8 mouse cellular contexts compared by ENCODE assay signal in genomic region chr15:85480630-85481029, GRCm38 (mm10). TPM values are rescaled to one million over a fixed set of nuclear protein-coding genes. Genes with fewer than 3 reads are reported as not detected.
DNase-seq lines count a peak whose midpoint lies in the region; TF ChIP-seq lines count a peak whose summit lies in the region.

No protein-coding gene starts in this region.

- peaks cover 17% of the 10 kb centered on the region for H3K4me1 ChIP-seq in cerebellum, adult 2 months (ENCODE audit: control insufficient read depth, insufficient read depth, low read length)

- WGBS in cerebellum, adult 2 months = 35% methylated on average over 3 of the region's 3 CpGs

- TF ChIP-seq POLR2A in cerebellum, adult 2 months (IDR thresholded peaks at IDR 0.05; ENCODE audit: borderline replicate concordance, insufficient read depth, low read length) = no peak

- no peaks in the 10 kb centered on the region for H3K27me3 ChIP-seq in cerebellum, adult 2 months (ENCODE audit: control insufficient read depth, insufficient read depth, low read length)

- peak; percentile 73 for TF ChIP-seq CTCF in cerebellum, adult 2 months (IDR thresholded peaks at IDR 0.05; ENCODE audit: borderline replicate concordance, insufficient read depth, low read depth, low read length)

- no peak overlapping the region for H3K27ac ChIP-seq in cerebellum, adult 2 months (ENCODE audit: insufficient read depth, low read length)

- intact Hi-C loops in left cerebral cortex, postnatal 4 days (cut with DNase I) = no loop called here
- intact Hi-C loops in heart, postnatal 10 days (cut with DNase I) = loop anchor here (1.0 kb wide), 1 partner anchor 165 kb away; no protein-coding TSS in a partner anchor

- peak; percentile 28 for DNase-seq in left cerebral cortex, postnatal 4 days
- no peak for DNase-seq in left cerebral cortex, adult 11 months (ENCODE audit: low spot score)
- peak; percentile 49 to 53 for DNase-seq in cerebellum, adult 2 months
- DNase-seq in heart, postnatal 10 days = peak; percentile 24 to 50
- DNase-seq in lung, postnatal 14 days = peak; percentile 57
- no peak for DNase-seq in right cerebral cortex, postnatal 36 days (ENCODE audit: low spot score in 2 of 2)
- no peak for DNase-seq in layer of hippocampus, postnatal 36 days
- no peak for DNase-seq in layer of hippocampus, adult 18-20 months (ENCODE audit: low spot score in 2 of 2)

- H3K4me3 ChIP-seq in cerebellum, adult 2 months (replicated peaks; ENCODE audit: insufficient read depth, low read depth, low read length) = no peak overlapping the region

RNA-seq across cellular contexts. Expression of gene 7530416G11Rik, which starts 22.4 kb away (rescaled TPM):
- total RNA-seq in left cerebral cortex, postnatal 4 days (2021) = not detected
- not detected in 2 replicates for polyA plus RNA-seq in cerebellum, adult 2 months (2012; rRNA removed)
- total RNA-seq in heart, postnatal 10 days (2021) = not detected
- not detected for total RNA-seq in layer of hippocampus, postnatal 36 days (2021)
- not detected for total RNA-seq in layer of hippocampus, adult 18-20 months (2021)

Comparison
In these comparisons a context has a peak if more than half of its experiments do, and no peak if none do; other contexts are left out.
1. DNase-seq: peak in left cerebral cortex, postnatal 4 days (single experiment), cerebellum, adult 2 months (2 of 2), heart, postnatal 10 days (2 of 2) and lung, postnatal 14 days (single experiment); none in left cerebral cortex, adult 11 months (single experiment), right cerebral cortex, postnatal 36 days (0 of 2), layer of hippocampus, postnatal 36 days (0 of 2) and layer of hippocampus, adult 18-20 months (0 of 2).